Mouse (Mus musculus) granulocyte monocyte progenitor cell, adult 5-6 weeks (primary cell): ENCODE results near the gene P2rx6. TPM values are rescaled to one million over a fixed set of nuclear protein-coding genes. Genes with fewer than 3 reads are reported as not detected.

Source experiments
- ATAC-seq: replicated peaks from 2 replicates; pipeline ENCODE4 v1.8.0; 2016; ENCODE audit warnings: mild to moderate bottlenecking, moderate TSS enrichment, inconsistent platforms; ENCODE audit not compliant: poor library complexity, severe bottlenecking
- total RNA-seq, 2 experiments: library from RNA; stranded (forward) in 1 of 2; stranded (reverse) in 1 of 2; fragments of 200-712, 200-1000 nt in 1 of 2; fragments of >200 nt in 1 of 2; fragmentation: Nextera tagmentation in 1 of 2; gene quantifications; 2 replicates each; pipeline ENCODE4 v1.2.3; 2014 to 2017

The P2rx6 gene
- total RNA-seq, 2 experiments from 2014 or later = not detected

- no peak for ATAC-seq
Observed at GRCm38 (mm10) chr16:17621936-17622335, 60.3 kb downstream of the P2rx6 start.

- ATAC-seq = peak; percentile 73
Observed at GRCm38 (mm10) chr16:17625488-17626268, 64.0 kb downstream of the P2rx6 start.

- ATAC-seq = no peak
Observed at GRCm38 (mm10) chr16:17626269-17626555, 64.5 kb downstream of the P2rx6 start.

Other genes starting within 250 kb of the P2rx6 start
- not detected in 2 replicates for gene Serpind1, start 230.5 kb upstream of the P2rx6 start, total RNA-seq (2014; fragmentation: Nextera tagmentation)
- not detected in 2 replicates for gene Serpind1, start 230.5 kb upstream of the P2rx6 start, total RNA-seq (2017)
- gene Snap29, start 155.9 kb upstream of the P2rx6 start, total RNA-seq (2014; fragmentation: Nextera tagmentation) = 18.4 and 21.0 TPM in 2 replicates
- 14.8 and 20.3 TPM in 2 replicates for gene Snap29, start 155.9 kb upstream of the P2rx6 start, total RNA-seq (2017)
- gene Pi4ka, start 155.6 kb upstream of the P2rx6 start, total RNA-seq (2014; fragmentation: Nextera tagmentation) = 52.5 and 78.2 TPM in 2 replicates
- 28.3 and 29.5 TPM in 2 replicates for gene Pi4ka, start 155.6 kb upstream of the P2rx6 start, total RNA-seq (2017)
- 26.0 and 30.1 TPM in 2 replicates for gene Crkl, start 109.9 kb upstream of the P2rx6 start, total RNA-seq (2014; fragmentation: Nextera tagmentation)
- 19.4 and 20.9 TPM in 2 replicates for gene Crkl, start 109.9 kb upstream of the P2rx6 start, total RNA-seq (2017)
- not detected in 2 replicates for gene Aifm3, start 72.3 kb upstream of the P2rx6 start, total RNA-seq (2014; fragmentation: Nextera tagmentation)
- gene Aifm3, start 72.3 kb upstream of the P2rx6 start, total RNA-seq (2017) = not detected in 2 replicates
- 35.0 and 51.1 TPM in 2 replicates for gene Lztr1, start 53.2 kb upstream of the P2rx6 start, total RNA-seq (2014; fragmentation: Nextera tagmentation)
- 47.1 and 73.7 TPM in 2 replicates for gene Lztr1, start 53.2 kb upstream of the P2rx6 start, total RNA-seq (2017)
- 18.4 and 24.8 TPM in 2 replicates for gene Thap7, start 30.7 kb upstream of the P2rx6 start, total RNA-seq (2014; fragmentation: Nextera tagmentation)
- 32.1 and 43.8 TPM in 2 replicates for gene Thap7, start 30.7 kb upstream of the P2rx6 start, total RNA-seq (2017)
- not detected in 2 replicates for gene Lrrc74b, start 638 bp upstream of the P2rx6 start, total RNA-seq (2014; fragmentation: Nextera tagmentation)
- gene Lrrc74b, start 638 bp upstream of the P2rx6 start, total RNA-seq (2017) = not detected in 2 replicates
- gene Slc7a4, start 21.3 kb downstream of the P2rx6 start, total RNA-seq (2014; fragmentation: Nextera tagmentation) = 2.9 and 3.9 TPM in 2 replicates
- gene Slc7a4, start 21.3 kb downstream of the P2rx6 start, total RNA-seq (2017) = 1.5 and 2.0 TPM in 2 replicates
- gene Smpd4, start 57.5 kb downstream of the P2rx6 start, total RNA-seq (2014; fragmentation: Nextera tagmentation) = 69.2 and 77.1 TPM in 2 replicates
- 39.3 and 54.7 TPM in 2 replicates for gene Smpd4, start 57.5 kb downstream of the P2rx6 start, total RNA-seq (2017)
- not detected in 2 replicates for gene Ccdc74a, start 84.6 kb downstream of the P2rx6 start, total RNA-seq (2014; fragmentation: Nextera tagmentation)
- gene Ccdc74a, start 84.6 kb downstream of the P2rx6 start, total RNA-seq (2017) = not detected in 2 replicates
- 59.4 and 61.7 TPM in 2 replicates for gene Med15, start 171.0 kb downstream of the P2rx6 start, total RNA-seq (2014; fragmentation: Nextera tagmentation)
- 21.3 and 23.7 TPM in 2 replicates for gene Med15, start 171.0 kb downstream of the P2rx6 start, total RNA-seq (2017)
- 16.7 and 20.1 TPM in 2 replicates for gene Klhl22, start 197.7 kb downstream of the P2rx6 start, total RNA-seq (2014; fragmentation: Nextera tagmentation)
- 13.2 and 24.6 TPM in 2 replicates for gene Klhl22, start 197.7 kb downstream of the P2rx6 start, total RNA-seq (2017)
- gene Scarf2, start 235.4 kb downstream of the P2rx6 start, total RNA-seq (2014; fragmentation: Nextera tagmentation) = 1.1 TPM in 1 of 2 replicates, not detected in the other
- gene Scarf2, start 235.4 kb downstream of the P2rx6 start, total RNA-seq (2017) = not detected in 2 replicates